Mouse (Mus musculus): ENCODE results near the gene 4931406P16Rik. TPM values are rescaled to one million over a fixed set of nuclear protein-coding genes. Genes with fewer than 3 reads are reported as not detected.

The 4931406P16Rik gene
- total and polyA plus RNA-seq, 3 experiments: 23.5 to 45.7 (median 25.5) TPM

DNA sequence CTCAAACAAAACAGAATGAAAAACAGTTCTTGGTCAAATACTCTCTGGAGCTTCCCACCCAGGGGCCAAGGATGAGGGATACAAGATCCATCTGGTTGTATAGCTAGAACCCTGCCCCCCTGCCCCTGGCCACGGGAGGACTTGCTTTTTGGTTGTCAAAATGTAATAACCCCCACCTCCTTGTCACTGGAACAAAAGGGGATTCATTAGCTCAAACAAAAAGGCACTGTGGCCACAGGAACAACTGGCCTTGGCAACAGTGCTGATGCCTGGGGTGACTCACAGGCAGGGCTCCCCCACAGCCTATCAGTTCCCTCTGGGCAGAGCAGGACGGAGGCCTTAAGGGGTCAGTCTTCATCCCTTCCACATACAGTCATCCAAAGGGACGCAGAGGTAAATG lies 6.6 kb upstream of the 4931406P16Rik start:
- H3K9me3 ChIP-seq (replicated peaks): peaks cover 4% of the 10 kb centered on the region
- peaks cover 19% of the 10 kb centered on the region for H3K27me3 ChIP-seq (ENCODE audit: insufficient read depth, low read length)
- no peak for TF ChIP-seq GATA2 (IDR thresholded peaks at IDR 0.05; ENCODE audit: borderline replicate concordance, low read depth, low read length)
- TF ChIP-seq TAL1 (conservative IDR thresholded peaks at IDR 0.05; ENCODE audit: low read depth, low read length): no peak
- no peak for TF ChIP-seq CTCF (IDR thresholded peaks at IDR 0.05; ENCODE audit: low read depth, low read length)
- TF ChIP-seq GATA1 (IDR thresholded peaks at IDR 0.05; ENCODE audit: borderline replicate concordance, low read length): no peak
- DNase-seq (ENCODE audit: low spot score) (no peak), ATAC-seq (ENCODE audit: extremely low read depth, insufficient number of reproducible peaks, low FRiP score, poor library complexity, severe bottlenecking) (no peak)
- H3K36me3 ChIP-seq (replicated peaks): no peaks in the 10 kb centered on the region
- H3K4me3 ChIP-seq (ENCODE audit: low read depth, low read length): no peak overlapping the region
- H3K4me1 ChIP-seq (ENCODE audit: insufficient read depth, low read depth, low read length): peaks cover 3% of the 10 kb centered on the region; the same call in 1 of the 2 replicates

DNA sequence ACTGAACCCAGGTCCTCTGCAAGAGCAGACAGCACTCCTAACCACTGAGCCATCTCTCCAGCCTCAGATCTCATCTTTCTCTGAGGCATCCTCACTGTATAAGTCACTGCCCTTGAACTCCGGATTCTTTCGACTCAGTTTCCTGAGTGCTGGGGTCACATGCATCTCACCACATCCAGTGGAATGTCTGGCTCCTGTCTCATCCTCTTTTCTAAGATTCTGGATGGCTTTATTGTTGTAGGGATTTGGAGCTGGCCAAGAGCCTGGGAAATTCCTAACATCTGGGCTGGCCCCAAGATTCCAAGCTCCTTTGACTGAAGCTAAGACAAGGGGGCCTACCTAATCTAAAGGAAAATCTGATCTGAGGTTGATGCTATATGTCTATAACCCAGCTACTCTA lies 5.8 kb upstream of the 4931406P16Rik start:
- H3K36me3 ChIP-seq (replicated peaks): no peaks in the 10 kb centered on the region
- no peak for ATAC-seq (ENCODE audit: extremely low read depth, insufficient number of reproducible peaks, low FRiP score, poor library complexity, severe bottlenecking)

DNA sequence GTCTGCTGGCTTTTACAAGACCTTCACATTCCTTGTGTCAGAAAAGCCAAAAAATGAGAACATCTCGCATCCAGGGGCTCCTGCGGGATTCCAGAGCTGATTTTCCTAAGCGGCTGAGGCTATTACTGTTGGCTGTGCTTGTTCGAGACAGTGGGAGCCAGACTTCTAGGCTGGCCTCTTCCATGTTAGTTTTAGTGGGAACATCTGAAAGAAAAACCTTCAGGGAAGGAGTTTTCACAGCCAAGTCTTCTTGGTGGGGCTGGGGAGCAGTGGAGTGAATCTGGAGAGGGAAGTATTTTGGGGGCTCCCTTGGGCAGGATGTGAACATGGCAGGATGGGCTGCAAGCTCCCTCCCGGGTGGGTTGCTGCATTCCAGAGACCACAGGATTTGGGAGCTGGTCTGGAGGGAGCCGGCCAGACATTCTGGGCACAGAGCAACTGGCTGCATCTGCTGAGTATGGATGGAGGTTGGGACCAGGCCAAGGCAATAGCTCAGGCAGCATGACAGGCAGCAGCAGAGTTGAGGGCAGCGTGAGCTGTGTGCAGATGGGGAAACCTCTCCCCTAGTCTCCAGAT lies 4.6 kb upstream of the 4931406P16Rik start:
- ATAC-seq (ENCODE audit: extremely low read depth, insufficient number of reproducible peaks, low FRiP score, poor library complexity, severe bottlenecking): no peak
- Histone ChIP-seq H3K4me3 (ENCODE audit: low read depth, low read length) (no peak overlapping the region), H3K4me1 (ENCODE audit: insufficient read depth, low read depth, low read length) (peaks cover 10% of the 10 kb centered on the region), H3K36me3 (replicated peaks) (no peaks in the 10 kb centered on the region), H3K27me3 (ENCODE audit: insufficient read depth, low read length) (peaks cover 19% of the 10 kb centered on the region), H3K9me3 (replicated peaks) (no peaks in the 10 kb centered on the region)
- no peak for DNase-seq (ENCODE audit: low spot score)
- TF ChIP-seq TAL1 (conservative IDR thresholded peaks at IDR 0.05; ENCODE audit: low read depth, low read length): no peak
- TF ChIP-seq POLR2AphosphoS5 (IDR thresholded peaks at IDR 0.05; ENCODE audit: insufficient replicate concordance, low read depth, low read length): no peak
- no peak for TF ChIP-seq GATA1 (IDR thresholded peaks at IDR 0.05; ENCODE audit: borderline replicate concordance, low read length)
- no peak for TF ChIP-seq GATA2 (IDR thresholded peaks at IDR 0.05; ENCODE audit: borderline replicate concordance, low read depth, low read length)
- no peak for TF ChIP-seq CTCF (IDR thresholded peaks at IDR 0.05; ENCODE audit: low read depth, low read length)

More for the DNA sequence above, 5.8 kb upstream of the 4931406P16Rik start:
- no peak for DNase-seq (ENCODE audit: low spot score)
- H3K4me1 ChIP-seq (ENCODE audit: insufficient read depth, low read depth, low read length): peaks cover 3% of the 10 kb centered on the region; the same call in 1 of the 2 replicates
- peaks cover 2% of the 10 kb centered on the region for H3K9me3 ChIP-seq (replicated peaks)
- peaks cover 19% of the 10 kb centered on the region for H3K27me3 ChIP-seq (ENCODE audit: insufficient read depth, low read length)
- no peak overlapping the region for H3K4me3 ChIP-seq (ENCODE audit: low read depth, low read length)
- TF ChIP-seq POLR2AphosphoS5 (IDR thresholded peaks at IDR 0.05; ENCODE audit: insufficient replicate concordance, low read depth, low read length) (no peak), GATA1 (IDR thresholded peaks at IDR 0.05; ENCODE audit: borderline replicate concordance, low read length) (no peak), TAL1 (conservative IDR thresholded peaks at IDR 0.05; ENCODE audit: low read depth, low read length) (no peak)

DNA sequence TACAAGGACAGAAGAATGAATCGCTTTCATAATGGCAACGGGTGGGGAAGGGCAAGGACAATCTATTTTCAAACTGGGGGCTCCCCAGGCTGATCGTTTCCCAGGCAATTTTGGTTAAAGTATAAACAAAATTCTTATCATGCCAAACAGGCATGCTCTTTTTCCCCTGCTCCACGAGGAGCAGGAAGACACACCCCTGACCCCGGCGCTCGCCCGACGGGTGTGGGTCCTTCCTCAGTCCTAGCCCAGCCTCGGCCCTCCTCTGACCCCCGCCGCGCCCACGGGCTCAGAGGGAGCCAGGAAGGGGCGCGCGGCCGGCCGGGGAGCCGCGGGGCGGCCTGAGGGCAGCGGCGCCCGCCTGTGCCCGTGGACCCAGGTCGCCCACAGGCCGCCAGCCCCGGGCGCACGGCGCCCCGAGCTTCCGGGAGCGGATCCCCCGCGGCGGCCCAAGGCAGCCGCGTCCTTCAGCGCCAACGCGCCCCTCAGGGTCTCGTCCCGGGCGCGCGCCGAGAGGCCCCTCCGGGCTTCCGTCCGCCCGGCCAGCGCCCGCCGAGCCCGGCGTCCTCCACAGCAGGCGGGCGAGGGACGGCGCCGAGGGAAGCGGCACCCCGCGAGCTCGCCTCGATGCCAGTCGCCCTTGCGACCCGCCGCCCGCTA lies 437 bp downstream of the 4931406P16Rik start:
- H3K4me1 ChIP-seq (ENCODE audit: insufficient read depth, low read depth, low read length): peaks cover 16% of the 10 kb centered on the region
- 0 out of 2 replicates have a peak, but pooled peaks have one; percentile 18 for TF ChIP-seq TAL1 (conservative IDR thresholded peaks at IDR 0.05; ENCODE audit: low read depth, low read length)
- TF ChIP-seq POLR2AphosphoS5 (IDR thresholded peaks at IDR 0.05; ENCODE audit: insufficient replicate concordance, low read depth, low read length): no peak
- no peak for TF ChIP-seq CTCF (IDR thresholded peaks at IDR 0.05; ENCODE audit: low read depth, low read length)
- no peaks in the 10 kb centered on the region for H3K9me3 ChIP-seq (replicated peaks)
- peak; percentile 70 for ATAC-seq (ENCODE audit: extremely low read depth, insufficient number of reproducible peaks, low FRiP score, poor library complexity, severe bottlenecking)
- H3K36me3 ChIP-seq (replicated peaks): peaks cover 8% of the 10 kb centered on the region
- DNase-seq (ENCODE audit: low spot score): peak; percentile 47
- H3K4me3 ChIP-seq (ENCODE audit: low read depth, low read length): peak overlapping the region; percentile 94
- peaks cover 6% of the 10 kb centered on the region; the same call in 1 of the 2 replicates for H3K27me3 ChIP-seq (ENCODE audit: insufficient read depth, low read length)

DNA sequence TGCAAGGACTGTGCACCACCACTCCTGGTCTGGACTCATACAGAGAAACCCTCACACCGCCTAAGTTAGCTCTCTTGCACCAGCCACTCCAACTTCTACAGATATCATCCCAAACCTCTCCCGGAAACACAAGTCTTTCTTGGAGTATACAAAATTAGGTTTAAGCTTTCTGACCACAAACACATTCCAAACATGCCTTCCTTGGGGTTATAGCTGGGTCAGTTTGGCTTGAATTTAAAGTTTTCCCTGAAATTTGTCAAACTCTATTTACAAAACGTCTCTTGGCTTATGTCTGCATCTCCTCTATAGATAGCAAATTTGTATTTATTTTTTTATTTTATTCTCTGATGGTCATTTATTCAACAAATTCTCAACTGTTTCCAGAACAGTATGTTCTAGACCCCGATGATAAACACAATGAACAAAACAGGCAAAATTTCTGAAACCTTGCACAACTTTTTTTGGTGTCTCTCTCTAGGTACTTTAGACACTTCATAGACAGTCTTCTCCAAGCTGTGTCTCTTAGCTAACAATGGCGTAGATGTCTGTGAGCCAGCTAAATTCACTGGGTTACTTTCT lies 4.1 kb downstream of the 4931406P16Rik start:
- Histone ChIP-seq H3K4me1 (ENCODE audit: insufficient read depth, low read depth, low read length) (peaks cover 13% of the 10 kb centered on the region), H3K9me3 (replicated peaks) (no peaks in the 10 kb centered on the region), H3K36me3 (replicated peaks) (peaks cover 18% of the 10 kb centered on the region), H3K27me3 (ENCODE audit: insufficient read depth, low read length) (no peaks in the 10 kb centered on the region), H3K4me3 (ENCODE audit: low read depth, low read length) (no peak overlapping the region)
- no peak for DNase-seq (ENCODE audit: low spot score)
- no peak for ATAC-seq (ENCODE audit: extremely low read depth, insufficient number of reproducible peaks, low FRiP score, poor library complexity, severe bottlenecking)
- no peak for TF ChIP-seq CTCF (IDR thresholded peaks at IDR 0.05; ENCODE audit: low read depth, low read length)
- TF ChIP-seq GATA2 (IDR thresholded peaks at IDR 0.05; ENCODE audit: borderline replicate concordance, low read depth, low read length): no peak
- no peak for TF ChIP-seq POLR2AphosphoS5 (IDR thresholded peaks at IDR 0.05; ENCODE audit: insufficient replicate concordance, low read depth, low read length)
- no peak for TF ChIP-seq TAL1 (conservative IDR thresholded peaks at IDR 0.05; ENCODE audit: low read depth, low read length)
- no peak for TF ChIP-seq GATA1 (IDR thresholded peaks at IDR 0.05; ENCODE audit: borderline replicate concordance, low read length)

DNA sequence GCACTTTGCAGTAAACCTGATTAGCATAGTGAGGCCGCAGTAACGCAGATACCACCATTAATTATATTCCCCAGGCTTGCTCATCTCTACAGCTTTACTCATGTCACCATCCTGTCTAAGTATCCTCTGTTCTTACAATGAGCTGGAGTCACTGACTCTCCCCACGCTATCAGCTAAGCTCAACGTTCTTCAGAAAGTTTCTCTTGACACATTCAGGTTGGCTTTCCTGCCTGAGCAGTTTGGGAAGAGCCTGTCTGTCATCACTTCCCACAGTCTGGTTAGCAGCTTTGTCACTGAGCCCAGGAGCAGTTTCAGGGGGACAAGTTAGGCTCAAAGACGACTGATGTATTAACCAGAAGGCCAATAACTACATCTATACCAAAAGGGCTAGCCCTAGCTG lies 4.8 kb downstream of the 4931406P16Rik start:
- no peak overlapping the region for H3K4me3 ChIP-seq (ENCODE audit: low read depth, low read length)
- no peak for ATAC-seq (ENCODE audit: extremely low read depth, insufficient number of reproducible peaks, low FRiP score, poor library complexity, severe bottlenecking)
- no peaks in the 10 kb centered on the region for H3K27me3 ChIP-seq (ENCODE audit: insufficient read depth, low read length)
- no peaks in the 10 kb centered on the region for H3K9me3 ChIP-seq (replicated peaks)
- peaks cover 18% of the 10 kb centered on the region for H3K36me3 ChIP-seq (replicated peaks)
- peaks cover 8% of the 10 kb centered on the region for H3K4me1 ChIP-seq (ENCODE audit: insufficient read depth, low read depth, low read length)
- TF ChIP-seq POLR2AphosphoS5 (IDR thresholded peaks at IDR 0.05; ENCODE audit: insufficient replicate concordance, low read depth, low read length) (no peak), GATA1 (IDR thresholded peaks at IDR 0.05; ENCODE audit: borderline replicate concordance, low read length) (no peak), CTCF (IDR thresholded peaks at IDR 0.05; ENCODE audit: low read depth, low read length) (no peak), GATA2 (IDR thresholded peaks at IDR 0.05; ENCODE audit: borderline replicate concordance, low read depth, low read length) (no peak), TAL1 (conservative IDR thresholded peaks at IDR 0.05; ENCODE audit: low read depth, low read length) (no peak)
- no peak for DNase-seq (ENCODE audit: low spot score)
